Mouse (Mus musculus) forebrain, embryonic 12.5 days (tissue): ENCODE results near the gene Chmp2a. TPM values are rescaled to one million over a fixed set of nuclear protein-coding genes. Genes with fewer than 3 reads are reported as not detected.

Experiments
- ATAC-seq: fragments of 200-750 bp; cut with Nextera tagmentation; 2 replicates; pipeline ENCODE4 v1.8.0; 2017; ENCODE audit warnings: moderate TSS enrichment; ENCODE audit not compliant: low FRiP score
- H3K27ac ChIP-seq: fragments of 300-500 bp; sonication (generic); 2 replicates; pipeline ENCODE4 v1.5.1; 2016; ENCODE audit warnings: mild to moderate bottlenecking
- H3K27me3 ChIP-seq: fragments of 300-500 bp; sonication (generic); 2 replicates; pipeline ENCODE4 v1.6.1; 2016; ENCODE audit warnings: mild to moderate bottlenecking
- H3K36me3 ChIP-seq: fragments of 300-500 bp; sonication (generic); replicated peaks from 2 replicates; pipeline ENCODE4 v1.6.1; 2016; ENCODE audit warnings: mild to moderate bottlenecking
- H3K4me1 ChIP-seq: fragments of 300-500 bp; sonication (generic); 2 replicates; pipeline ENCODE4 v1.6.1; 2016
- H3K4me2 ChIP-seq: fragments of 300-500 bp; sonication (generic); 2 replicates; pipeline ENCODE4 v1.6.1; 2016; ENCODE audit warnings: mild to moderate bottlenecking, moderate library complexity
- H3K4me3 ChIP-seq: fragments of 300-500 bp; sonication (generic); replicated peaks from 2 replicates; pipeline ENCODE4 v1.5.1; 2016; ENCODE audit warnings: mild to moderate bottlenecking
- H3K9ac ChIP-seq: fragments of 300-500 bp; sonication (generic); 2 replicates; pipeline ENCODE4 v1.6.1; 2016; ENCODE audit warnings: mild to moderate bottlenecking
- H3K9me3 ChIP-seq: fragments of 300-500 bp; sonication (generic); 2 replicates; pipeline ENCODE4 v1.6.1; 2016
- WGBS: fragments of 180-500 bp; shearing (Covaris S2); methylation state at CpG from one replicate; pipeline ENCODE4 v1.1.7; 2016; 5-methylcytosine and 5-hydroxymethylcytosine counted together
- polyA plus RNA-seq: library from polyadenylated mRNA; unstranded; fragments of >200 nt; fragmentation: Nextera tagmentation; extraction: Ambion mirVana; gene quantifications from 2 replicates; pipeline ENCODE4 v1.2.1, GENCODE M21; 2016

Chmp2a gene
- polyA plus RNA-seq, 1 experiment from 2014 or later: 132 TPM

GRCm38 (mm10) chr7:13010005-13010908 is 24.4 kb downstream of the Chmp2a start, which contains the start of gene Zbtb45:
TSS of gene Zbtb45 (minus strand) at chr7:13010034.
- peak within 1 kb of the TSS; percentile 82 for H3K9ac ChIP-seq
- H3K9me3 ChIP-seq: no peaks in the 10 kb centered on the region
- H3K27ac ChIP-seq: peak within 1 kb of the TSS; percentile 97
- ATAC-seq: no peak
- H3K4me2 ChIP-seq: peak within 1 kb of the TSS; percentile 73
- peaks cover 13% of the 10 kb centered on the region for H3K27me3 ChIP-seq
- WGBS: 15% methylated on average over 26 of the region's 26 CpGs
- peaks cover 28% of the 10 kb centered on the region for H3K4me1 ChIP-seq
- H3K36me3 ChIP-seq: peaks cover 26% of the 10 kb centered on the region
- peak within 1 kb of the TSS; percentile 63 for H3K4me3 ChIP-seq

DNA sequence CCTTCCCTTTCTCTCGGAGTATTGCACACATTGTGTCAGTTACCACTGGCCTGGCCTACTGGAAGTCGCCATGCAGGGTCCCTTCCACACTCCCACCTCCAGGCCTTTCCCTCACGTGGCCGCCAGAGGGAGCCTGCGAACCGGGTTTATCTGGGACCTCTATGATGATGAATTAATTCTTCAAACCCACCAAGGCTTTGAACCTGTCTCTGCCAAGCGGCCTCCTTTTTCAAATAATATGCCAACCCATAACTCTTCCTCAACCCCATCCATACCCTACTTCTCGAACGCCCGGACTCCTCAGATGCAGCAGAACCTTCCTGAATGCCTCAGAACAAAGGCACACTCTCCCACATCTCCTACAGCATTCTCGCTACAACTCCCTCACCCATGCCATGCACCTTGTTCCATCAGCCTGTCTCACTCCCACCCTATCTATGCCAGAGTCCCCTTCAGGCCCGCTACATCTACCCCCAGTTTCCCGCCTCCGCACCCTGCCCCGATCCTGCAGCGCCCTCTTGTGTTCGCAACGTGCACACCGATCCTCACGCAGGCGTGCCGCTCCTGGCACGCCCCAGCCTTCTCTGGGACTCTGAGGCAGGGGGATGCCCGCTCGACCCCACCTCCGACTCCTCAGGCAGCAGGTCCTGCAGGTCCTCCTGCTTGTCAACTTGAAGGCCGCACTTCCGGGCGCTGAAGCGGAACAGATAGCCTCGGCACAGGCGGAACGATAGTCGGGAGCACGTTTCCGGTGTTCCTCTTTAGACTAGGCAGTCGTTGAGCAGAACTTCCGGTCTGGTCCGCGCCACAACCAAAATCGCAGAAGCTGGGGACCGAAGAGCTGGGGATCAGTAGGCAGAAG is 25.2 kb downstream of the Chmp2a start:
- Histone ChIP-seq H3K4me1 (peaks cover 28% of the 10 kb centered on the region), H3K27ac (peak overlapping the region; percentile 97), H3K27me3 (peaks cover 13% of the 10 kb centered on the region), H3K36me3 (peaks cover 33% of the 10 kb centered on the region), H3K9me3 (no peaks in the 10 kb centered on the region), H3K4me3 (peak overlapping the region; percentile 63), H3K9ac (peak overlapping the region; percentile 82), H3K4me2 (peak overlapping the region; percentile 73)
- WGBS: under 1% methylated on average over 42 of the region's 42 CpGs
- ATAC-seq: peak; percentile 92

DNA sequence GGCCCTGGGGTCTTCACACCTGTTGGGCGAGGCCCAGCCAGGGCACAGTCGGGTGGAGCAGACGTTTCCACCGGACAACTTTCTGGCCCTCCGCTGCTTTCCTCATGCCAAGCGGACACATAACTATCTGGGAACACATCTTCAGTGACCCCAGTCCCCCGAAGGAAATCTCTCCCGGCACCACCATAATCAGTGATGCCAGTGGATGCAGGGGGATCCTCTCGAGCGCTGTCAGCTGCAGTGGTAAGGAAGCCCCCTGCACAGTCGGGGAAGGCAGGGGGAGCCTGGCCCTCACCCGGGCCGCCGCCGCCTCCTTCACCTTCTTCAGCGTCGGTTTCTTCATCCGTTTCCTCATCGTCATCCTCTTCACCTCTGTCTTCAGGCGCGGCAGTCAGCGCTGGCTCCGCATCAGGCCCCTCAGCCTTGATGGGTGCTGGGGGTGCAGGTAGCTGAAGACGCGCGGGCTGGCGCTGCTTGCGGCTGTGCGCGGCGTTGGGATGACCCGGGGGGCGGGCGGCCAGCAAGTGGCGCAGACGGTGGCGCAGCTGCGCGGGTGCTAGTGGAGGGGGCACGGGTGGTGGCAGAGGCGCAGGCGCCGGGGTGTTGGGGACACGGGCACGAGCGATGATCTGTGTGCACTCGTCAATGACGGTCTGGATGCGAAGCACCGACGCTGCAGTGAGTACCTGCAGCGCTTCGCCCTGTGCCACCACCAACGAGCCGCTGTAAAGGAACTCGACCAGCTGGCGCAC is 27.1 kb downstream of the Chmp2a start:
- Histone ChIP-seq H3K9me3 (no peaks in the 10 kb centered on the region), H3K4me1 (peaks cover 28% of the 10 kb centered on the region), H3K4me2 (peak overlapping the region; percentile 25; the same call in 1 of the 2 replicates), H3K9ac (peak overlapping the region; percentile 54; the same call in 1 of the 2 replicates), H3K36me3 (peaks cover 33% of the 10 kb centered on the region), H3K4me3 (peak overlapping the region; percentile 13), H3K27me3 (peaks cover 13% of the 10 kb centered on the region), H3K27ac (0 out of 2 replicates have a peak overlapping the region, but pooled peaks have one; percentile 36)
- 45% methylated on average over 57 of the region's 57 CpGs for WGBS
- ATAC-seq: no peak

- Histone ChIP-seq H3K4me3 (no peak overlapping the region), H3K27me3 (peaks cover 13% of the 10 kb centered on the region), H3K9me3 (no peaks in the 10 kb centered on the region), H3K4me2 (no peak overlapping the region), H3K27ac (no peak overlapping the region), H3K4me1 (peaks cover 28% of the 10 kb centered on the region), H3K9ac (no peak overlapping the region), H3K36me3 (peaks cover 33% of the 10 kb centered on the region)
- 90% methylated on average over 10 of the region's 10 CpGs for WGBS
- ATAC-seq: no peak
Measured at GRCm38 (mm10) chr7:13006531-13006930, 28.1 kb downstream of the Chmp2a start.

- ATAC-seq: no peak
- Histone ChIP-seq H3K9me3 (no peaks in the 10 kb centered on the region), H3K4me2 (no peak overlapping the region), H3K9ac (no peak overlapping the region), H3K27ac (no peak overlapping the region), H3K27me3 (peaks cover 13% of the 10 kb centered on the region), H3K4me1 (peaks cover 28% of the 10 kb centered on the region), H3K4me3 (no peak overlapping the region), H3K36me3 (peaks cover 33% of the 10 kb centered on the region)
- WGBS: 91% methylated on average over 17 of the region's 17 CpGs
Measured at GRCm38 (mm10) chr7:13006011-13006410, 28.6 kb downstream of the Chmp2a start.

GRCm38 (mm10) chr7:13003380-13003779 is 31.2 kb downstream of the Chmp2a start:
- Histone ChIP-seq H3K27ac (no peak overlapping the region), H3K4me1 (peaks cover 15% of the 10 kb centered on the region), H3K36me3 (peaks cover 33% of the 10 kb centered on the region), H3K27me3 (peaks cover 13% of the 10 kb centered on the region), H3K9ac (no peak overlapping the region), H3K9me3 (no peaks in the 10 kb centered on the region), H3K4me3 (no peak overlapping the region), H3K4me2 (no peak overlapping the region)
- no peak for ATAC-seq
- WGBS: 79% methylated on average over 5 of the region's 5 CpGs

- H3K4me3 ChIP-seq: no peak overlapping the region
- H3K9me3 ChIP-seq: no peaks in the 10 kb centered on the region
- H3K9ac ChIP-seq: no peak overlapping the region
- no peak overlapping the region for H3K27ac ChIP-seq
- no peaks in the 10 kb centered on the region for H3K4me1 ChIP-seq
- peaks cover 19% of the 10 kb centered on the region for H3K36me3 ChIP-seq
- 90% methylated on average over 1 of the region's 1 CpGs for WGBS
- no peak for ATAC-seq
- no peak overlapping the region for H3K4me2 ChIP-seq
- H3K27me3 ChIP-seq: no peaks in the 10 kb centered on the region
Measured at GRCm38 (mm10) chr7:13001584-13001983, 33.0 kb downstream of the Chmp2a start.

GRCm38 (mm10) chr7:12998851-12999250 is 35.8 kb downstream of the Chmp2a start, which contains the start of gene Trim28:
TSS of gene Trim28 (plus strand) at chr7:12999114.
- WGBS: 72% methylated on average over 3 of the region's 3 CpGs
- Histone ChIP-seq H3K4me2 (no peak within 1 kb of the TSS), H3K36me3 (no peaks in the 10 kb centered on the region; the same call in 1 of the 2 replicates), H3K27ac (no peak within 1 kb of the TSS), H3K9me3 (no peaks in the 10 kb centered on the region), H3K27me3 (0 out of 2 replicates have a peak, but pooled peaks cover 4% of the 10 kb centered on the region), H3K9ac (no peak within 1 kb of the TSS), H3K4me3 (no peak within 1 kb of the TSS), H3K4me1 (no peaks in the 10 kb centered on the region)
- no peak for ATAC-seq

DNA sequence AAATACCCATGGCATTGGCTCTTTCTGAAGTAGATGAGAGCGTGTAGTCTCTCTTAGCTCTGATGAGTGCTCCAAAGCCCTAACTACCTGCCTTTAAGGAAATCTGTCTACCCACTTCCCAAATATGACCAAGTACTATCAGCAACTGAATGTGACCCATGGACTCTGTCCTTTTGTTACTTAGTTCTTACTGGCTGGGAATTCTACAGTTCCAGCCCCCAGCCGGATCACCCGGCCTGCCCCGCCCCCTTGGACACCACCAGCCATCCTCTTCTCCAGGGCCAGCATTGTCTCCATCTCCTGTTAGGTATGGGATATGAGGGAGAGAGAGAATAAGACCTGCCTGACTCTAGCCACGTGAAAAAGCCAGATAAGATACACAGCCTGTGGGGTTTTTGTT is 36.6 kb downstream of the Chmp2a start, which contains the start of gene Slc27a5:
Gene Slc27a5 (minus strand): TSS at position 140 of the 400 bp plus-strand sequence.
- 76% methylated on average over 5 of the region's 5 CpGs for WGBS
- ATAC-seq: no peak
- H3K4me2 ChIP-seq: no peak within 1 kb of the TSS
- H3K9me3 ChIP-seq: no peaks in the 10 kb centered on the region
- H3K9ac ChIP-seq: no peak within 1 kb of the TSS
- 0 out of 2 replicates have a peak, but pooled peaks cover 4% of the 10 kb centered on the region for H3K27me3 ChIP-seq
- H3K27ac ChIP-seq: no peak within 1 kb of the TSS
- no peaks in the 10 kb centered on the region for H3K4me1 ChIP-seq
- no peaks in the 10 kb centered on the region; the same call in 1 of the 2 replicates for H3K36me3 ChIP-seq
- H3K4me3 ChIP-seq: no peak within 1 kb of the TSS

GRCm38 (mm10) chr7:12997230-12997629 is 37.4 kb downstream of the Chmp2a start:
- Histone ChIP-seq H3K36me3 (no peaks in the 10 kb centered on the region), H3K4me2 (no peak overlapping the region), H3K27me3 (0 out of 2 replicates have a peak, but pooled peaks cover 4% of the 10 kb centered on the region), H3K27ac (no peak overlapping the region), H3K9ac (no peak overlapping the region), H3K4me3 (no peak overlapping the region), H3K4me1 (no peaks in the 10 kb centered on the region), H3K9me3 (no peaks in the 10 kb centered on the region)
- WGBS: 70% methylated on average over 5 of the region's 5 CpGs
- no peak for ATAC-seq

- Histone ChIP-seq H3K27ac (no peak overlapping the region), H3K4me1 (no peaks in the 10 kb centered on the region), H3K4me3 (no peak overlapping the region), H3K36me3 (no peaks in the 10 kb centered on the region), H3K27me3 (0 out of 2 replicates have a peak, but pooled peaks cover 4% of the 10 kb centered on the region), H3K4me2 (no peak overlapping the region), H3K9me3 (no peaks in the 10 kb centered on the region), H3K9ac (no peak overlapping the region)
- ATAC-seq: no peak
Measured at GRCm38 (mm10) chr7:12995862-12996261, 38.7 kb downstream of the Chmp2a start.
